Mouse (Mus musculus): ENCODE measurements around the gene Gm7029.

GRCm38 (mm10) chr17:33844196-33844595 lies 29.4 kb upstream of the Gm7029 start:
- TF ChIP-seq EP300 (IDR thresholded peaks at IDR 0.05; ENCODE audit: low read depth) (no peak), CTCF (IDR thresholded peaks at IDR 0.05; ENCODE audit: low read depth) (no peak)

Measured in liver, embryonic 14.5 days (tissue).